Mouse (Mus musculus): ENCODE measurements around the gene Cyp11a1. TPM values are rescaled to one million over a fixed set of nuclear protein-coding genes. Genes with fewer than 3 reads are reported as not detected.

The Cyp11a1 gene
- total and polyA plus RNA-seq, 3 experiments: not detected

GRCm38 (mm10) chr9:58035951-58036698, 29.9 kb downstream of the Cyp11a1 start:
- H3K4me3 ChIP-seq (ENCODE audit: control insufficient read depth in 1 of 2, insufficient read depth in 1 of 2, low read depth in 2 of 2, low read length in 2 of 2): no peak overlapping the region
- H3K9me3 ChIP-seq (replicated peaks; ENCODE audit: insufficient read depth, low read length): no peaks in the 10 kb centered on the region
- no peaks in the 10 kb centered on the region for H3K4me1 ChIP-seq (ENCODE audit: control insufficient read depth in 1 of 2, insufficient read depth in 2 of 2, low read length in 2 of 2)
- no peak for DNase-seq (ENCODE audit: low read depth, low spot score)
- no peak overlapping the region for H3K27ac ChIP-seq (ENCODE audit: control insufficient read depth, low read depth, low read length)
- H3K27me3 ChIP-seq (ENCODE audit: control insufficient read depth in 1 of 2, insufficient read depth in 2 of 2, low read length in 2 of 2): peaks cover 0 to 4% of the 10 kb centered on the region in 2 experiments; a peak in 2 of 4 replicates
- H3K36me3 ChIP-seq (ENCODE audit: control insufficient read depth in 1 of 2, insufficient read depth in 2 of 2, low read length in 2 of 2): no peaks in the 10 kb centered on the region
- no peak overlapping the region for H3K9ac ChIP-seq (ENCODE audit: control insufficient read depth, low read depth, low read length, poor library complexity, severe bottlenecking)
- no peaks in the 10 kb centered on the region for H3K79me2 ChIP-seq (ENCODE audit: control insufficient read depth, insufficient read depth, low read length, poor library complexity)
- no peak for TF ChIP-seq NELFE (IDR thresholded peaks at IDR 0.05; ENCODE audit: low read depth, low read length)
- TF ChIP-seq UBTF (IDR thresholded peaks at IDR 0.05; ENCODE audit: borderline replicate concordance, insufficient read depth, low read depth, low read length): no peak
- no peak for TF ChIP-seq ELF1 (IDR thresholded peaks at IDR 0.05; ENCODE audit: low read depth, low read length)
- no peak for TF ChIP-seq CHD2 (IDR thresholded peaks at IDR 0.05; ENCODE audit: low read length)
- no peak for TF ChIP-seq CHD1 (IDR thresholded peaks at IDR 0.05; ENCODE audit: low read depth, low read length)
- no peak for TF ChIP-seq E2F4 (IDR thresholded peaks at IDR 0.05; ENCODE audit: borderline replicate concordance, low read depth, low read length)
- no peak for TF ChIP-seq ZMIZ1 (IDR thresholded peaks at IDR 0.05; ENCODE audit: low read depth, low read length)
- no peak for TF ChIP-seq TCF12 (IDR thresholded peaks at IDR 0.05; ENCODE audit: low read depth, low read length)
- TF ChIP-seq GATA1 (IDR thresholded peaks at IDR 0.05; ENCODE audit: low read depth, low read length): no peak
- no peak for TF ChIP-seq CTCF (IDR thresholded peaks at IDR 0.05 in 2 of 3, conservative IDR thresholded peaks at IDR 0.05 in 1 of 3; ENCODE audit: control insufficient read depth in 1 of 3, insufficient read depth in 1 of 3, low read depth in 2 of 3, low read length in 3 of 3, poor library complexity in 1 of 3, severe bottlenecking in 1 of 3)
- no peak for TF ChIP-seq POLR2A (IDR thresholded peaks at IDR 0.05; ENCODE audit: control insufficient read depth in 1 of 2, insufficient read depth in 1 of 2, low read depth in 1 of 2, low read length in 2 of 2, poor library complexity in 1 of 2)
- no peak for TF ChIP-seq TAL1 (IDR thresholded peaks at IDR 0.05; ENCODE audit: low read length)

GRCm38 (mm10) chr9:58036961-58037360, 30.8 kb downstream of the Cyp11a1 start:
- H3K9me3 ChIP-seq (replicated peaks; ENCODE audit: insufficient read depth, low read length): no peaks in the 10 kb centered on the region
- H3K36me3 ChIP-seq (ENCODE audit: control insufficient read depth in 1 of 2, insufficient read depth in 2 of 2, low read length in 2 of 2): no peaks in the 10 kb centered on the region
- peaks cover 0 to 4% of the 10 kb centered on the region in 2 experiments; a peak in 2 of 4 replicates for H3K27me3 ChIP-seq (ENCODE audit: control insufficient read depth in 1 of 2, insufficient read depth in 2 of 2, low read length in 2 of 2)
- H3K9ac ChIP-seq (ENCODE audit: control insufficient read depth, low read depth, low read length, poor library complexity, severe bottlenecking): no peak overlapping the region
- H3K27ac ChIP-seq (ENCODE audit: control insufficient read depth, low read depth, low read length): no peak overlapping the region
- H3K4me3 ChIP-seq (ENCODE audit: control insufficient read depth in 1 of 2, insufficient read depth in 1 of 2, low read depth in 2 of 2, low read length in 2 of 2): no peak overlapping the region
- H3K79me2 ChIP-seq (ENCODE audit: control insufficient read depth, insufficient read depth, low read length, poor library complexity): no peaks in the 10 kb centered on the region
- H3K4me1 ChIP-seq (ENCODE audit: control insufficient read depth in 1 of 2, insufficient read depth in 2 of 2, low read length in 2 of 2): no peaks in the 10 kb centered on the region
- DNase-seq (ENCODE audit: low read depth, low spot score): no peak
- TF ChIP-seq MXI1 (IDR thresholded peaks at IDR 0.05; ENCODE audit: low read depth, low read length) (no peak), MAFK (IDR thresholded peaks at IDR 0.05; ENCODE audit: borderline replicate concordance, low read depth, low read length) (no peak), EP300 (IDR thresholded peaks at IDR 0.05; ENCODE audit: low read depth in 1 of 2, low read length in 2 of 2) (no peak), GABPA (IDR thresholded peaks at IDR 0.05; ENCODE audit: low read depth, low read length) (no peak), TAL1 (IDR thresholded peaks at IDR 0.05; ENCODE audit: low read length) (no peak), MEF2A (IDR thresholded peaks at IDR 0.05; ENCODE audit: extremely low read depth, insufficient replicate concordance, low read depth, low read length, poor library complexity, severe bottlenecking) (no peak)

Data from MEL (cell line).